Comparison of ENCODE assay signal across 25 mouse cellular contexts in genomic region chr13:30836342-30836741, GRCm38 (mm10).
"Had no signal": no experiment of that assay in that cellular context is flagged by ENCODE, and none has a peak within 500 bp of the region (broad histone marks: within the 10 kb centered on the region; RNA-seq: fewer than 3 reads in every experiment).

No protein-coding gene starts in this region.

- H3K36me3 ChIP-seq: heart, embryonic 13.5 days; heart, embryonic 15.5 days had no signal

- H3K27me3 ChIP-seq: heart, embryonic 13.5 days; heart, embryonic 15.5 days; hindbrain, embryonic 13.5 days; hindbrain, embryonic 15.5 days; kidney, embryonic 15.5 days; limb, embryonic 13.5 days; limb, embryonic 15.5 days had no signal

- H3K27ac ChIP-seq: heart, embryonic 13.5 days; heart, embryonic 15.5 days; hindbrain, embryonic 13.5 days; hindbrain, embryonic 15.5 days; kidney, embryonic 15.5 days; kidney, postnatal 0 days; limb, embryonic 13.5 days; limb, embryonic 15.5 days; liver, embryonic 14.5 days had no signal

- H3K9ac ChIP-seq: forebrain, postnatal 0 days; heart, embryonic 13.5 days; heart, embryonic 15.5 days; hindbrain, embryonic 13.5 days; hindbrain, embryonic 15.5 days; kidney, embryonic 15.5 days; limb, embryonic 13.5 days; limb, embryonic 15.5 days; liver, embryonic 14.5 days had no signal

- H3K4me1 ChIP-seq: hindbrain, embryonic 13.5 days; hindbrain, embryonic 15.5 days; limb, embryonic 15.5 days had no signal

- DNase-seq: forebrain, postnatal 0 days; gastrocnemius, postnatal 14 days; gastrocnemius, postnatal 36 days; heart, adult 18-20 months; heart, postnatal 14 days; heart, postnatal 36 days; kidney, adult 11 months; kidney, adult 8-10 months; kidney, postnatal 14 days; layer of hippocampus, adult 9-11 months; layer of hippocampus, postnatal 36 days; left cerebral cortex, postnatal 4 days; lung, adult 18-20 months had no signal

- ATAC-seq: forebrain, postnatal 0 days; inflammation-experienced regulatory T-cells, adult 6 months had no signal

- H3K4me2 ChIP-seq: heart, embryonic 11.5 days; heart, embryonic 13.5 days; heart, embryonic 15.5 days; hindbrain, embryonic 13.5 days; hindbrain, embryonic 15.5 days; kidney, embryonic 15.5 days; limb, embryonic 13.5 days; limb, embryonic 15.5 days; liver, embryonic 11.5 days had no signal

- H3K9me3 ChIP-seq: heart, embryonic 13.5 days; heart, embryonic 15.5 days; hindbrain, embryonic 15.5 days; kidney, embryonic 15.5 days; limb, embryonic 13.5 days; limb, embryonic 15.5 days had no signal

- H3K4me3 ChIP-seq: heart, embryonic 13.5 days; heart, embryonic 15.5 days; hindbrain, embryonic 13.5 days; hindbrain, embryonic 15.5 days; kidney, embryonic 15.5 days; limb, embryonic 13.5 days; limb, embryonic 15.5 days had no signal
